Mouse (Mus musculus) cerebellum, adult 2 months (tissue): Measurements from ENCODE around the gene Ano9. TPM values are rescaled to one million over a fixed set of nuclear protein-coding genes. Genes with fewer than 3 reads are reported as not detected.

Source experiments
- DNase-seq, 2 experiments: peaks; one replicate each; pipeline ENCODE4 v3.0.0; 2021
- H3K27ac ChIP-seq: fragments of 200-500 bp; 2 replicates; pipeline ENCODE4 v1.5.1; 2012; ENCODE audit warnings: low read length, control low read depth, inconsistent platforms; ENCODE audit not compliant: insufficient read depth
- H3K27me3 ChIP-seq: fragments of 200-500 bp; 2 replicates; pipeline ENCODE4 v1.6.1; 2012; ENCODE audit warnings: inconsistent platforms, mild to moderate bottlenecking, low read length, moderate library complexity; ENCODE audit not compliant: control insufficient read depth, insufficient read depth
- H3K4me1 ChIP-seq: fragments of 200-500 bp; 2 replicates; pipeline ENCODE4 v1.6.1; 2011; ENCODE audit warnings: low read length; ENCODE audit not compliant: control insufficient read depth, insufficient read depth
- H3K4me3 ChIP-seq: fragments of 200-500 bp; replicated peaks from 2 replicates; pipeline ENCODE3; 2011; ENCODE audit warnings: mild to moderate bottlenecking, low read depth, low read length, control low read depth; ENCODE audit not compliant: insufficient read depth
- CTCF ChIP-seq: fragments of 200-500 bp; IDR thresholded peaks from 2 replicates; pipeline ENCODE4 v1.5.1; 2011; ENCODE audit warnings: low read depth, mild to moderate bottlenecking, control low read depth, low read length, moderate library complexity, borderline replicate concordance; ENCODE audit not compliant: insufficient read depth
- POLR2A ChIP-seq: fragments of 200-500 bp; IDR thresholded peaks from 2 replicates; pipeline ENCODE4 v1.6.1; 2011; ENCODE audit warnings: low read length, control low read depth, borderline replicate concordance; ENCODE audit not compliant: insufficient read depth
- WGBS: fragments of 180-500 bp; shearing (Covaris S2); methylation state at CpG from one replicate; pipeline ENCODE4 v1.1.7; 2018; 5-methylcytosine and 5-hydroxymethylcytosine counted together
- polyA plus RNA-seq: library from polyadenylated mRNA; depleted of rRNA; stranded (reverse); fragments of >200 nt; gene quantifications from 2 replicates; pipeline ENCODE4 v1.2.3, GENCODE M21; 2012

Gene Ano9
- polyA plus RNA-seq, 1 experiment, result 0.08 TPM

- Histone ChIP-seq H3K4me1 (no peaks in the 10 kb centered on the region), H3K27ac (no peak within 1 kb of the TSS), H3K27me3 (no peaks in the 10 kb centered on the region), H3K4me3 (peak within 1 kb of the TSS; percentile 80)
- no peak for DNase-seq
- 54% methylated on average over 14 of the region's 14 CpGs for WGBS
- TF ChIP-seq POLR2A (no peak), CTCF (no peak)
Observed at GRCm38 (mm10) chr7:141122245-141122644, 4.6 kb upstream of the Ano9 start, which contains the start of gene Ptdss2. TSS of gene Ptdss2 (plus strand) at chr7:141122382.

GRCm38 (mm10) chr7:141121051-141121531, 3.5 kb upstream of the Ano9 start:
- no peaks in the 10 kb centered on the region for H3K4me1 ChIP-seq
- DNase-seq, result no peak
- no peak overlapping the region for H3K27ac ChIP-seq
- TF ChIP-seq CTCF, result no peak
- TF ChIP-seq POLR2A, result no peak
- no peak overlapping the region for H3K4me3 ChIP-seq
- no peaks in the 10 kb centered on the region for H3K27me3 ChIP-seq
- 59% methylated on average over 5 of the region's 5 CpGs for WGBS

GRCm38 (mm10) chr7:141120605-141121004, 3.0 kb upstream of the Ano9 start:
- Histone ChIP-seq H3K4me3 (no peak overlapping the region), H3K4me1 (no peaks in the 10 kb centered on the region), H3K27ac (no peak overlapping the region), H3K27me3 (no peaks in the 10 kb centered on the region)
- DNase-seq, result no peak
- TF ChIP-seq CTCF (no peak), POLR2A (no peak)
- WGBS, result 85% methylated on average over 3 of the region's 3 CpGs

- DNase-seq, result no peak
- Histone ChIP-seq H3K4me3 (no peak overlapping the region), H3K27me3 (no peaks in the 10 kb centered on the region), H3K4me1 (no peaks in the 10 kb centered on the region), H3K27ac (no peak overlapping the region)
- 72% methylated on average over 3 of the region's 3 CpGs for WGBS
- TF ChIP-seq CTCF (no peak), POLR2A (no peak)
Observed at GRCm38 (mm10) chr7:141119487-141119886, 1.9 kb upstream of the Ano9 start.

GRCm38 (mm10) chr7:141115874-141116273, 1.7 kb downstream of the Ano9 start:
- Histone ChIP-seq H3K27ac (no peak overlapping the region), H3K27me3 (no peaks in the 10 kb centered on the region), H3K4me3 (no peak overlapping the region), H3K4me1 (no peaks in the 10 kb centered on the region)
- WGBS, result 86% methylated on average over 9 of the region's 9 CpGs
- TF ChIP-seq POLR2A, result no peak
- no peak for TF ChIP-seq CTCF
- no peak for DNase-seq

GRCm38 (mm10) chr7:141103161-141103560, 14.4 kb downstream of the Ano9 start:
- no peak for TF ChIP-seq POLR2A
- TF ChIP-seq CTCF, result no peak
- Histone ChIP-seq H3K27ac (no peak overlapping the region), H3K4me3 (no peak overlapping the region), H3K4me1 (no peaks in the 10 kb centered on the region), H3K27me3 (no peaks in the 10 kb centered on the region)
- 66% methylated on average over 3 of the region's 3 CpGs for WGBS
- no peak for DNase-seq

GRCm38 (mm10) chr7:141099911-141100691, 17.5 kb downstream of the Ano9 start, which contains the start of gene Sigirr:
TSS of gene Sigirr (minus strand) at chr7:141100572.
- no peak within 1 kb of the TSS for H3K27ac ChIP-seq
- no peaks in the 10 kb centered on the region for H3K27me3 ChIP-seq
- 2% methylated on average over 56 of the region's 56 CpGs for WGBS
- peak within 1 kb of the TSS; percentile 42 for H3K4me3 ChIP-seq
- peak; percentile 36 to 39 for DNase-seq
- H3K4me1 ChIP-seq, result no peaks in the 10 kb centered on the region
- TF ChIP-seq POLR2A, result no peak
- no peak for TF ChIP-seq CTCF

GRCm38 (mm10) chr7:141097177-141097576, 20.4 kb downstream of the Ano9 start:
- no peak for TF ChIP-seq CTCF
- no peak for TF ChIP-seq POLR2A
- Histone ChIP-seq H3K4me3 (no peak overlapping the region), H3K27ac (no peak overlapping the region), H3K4me1 (no peaks in the 10 kb centered on the region), H3K27me3 (no peaks in the 10 kb centered on the region)
- 86% methylated on average over 5 of the region's 5 CpGs for WGBS
- DNase-seq, result no peak
